Mouse (Mus musculus): Measurements from ENCODE around the gene Glp2r. TPM values are rescaled to one million over a fixed set of nuclear protein-coding genes. Genes with fewer than 3 reads are reported as not detected.

The Glp2r gene
- total RNA-seq, 1 experiment = not detected

DNA sequence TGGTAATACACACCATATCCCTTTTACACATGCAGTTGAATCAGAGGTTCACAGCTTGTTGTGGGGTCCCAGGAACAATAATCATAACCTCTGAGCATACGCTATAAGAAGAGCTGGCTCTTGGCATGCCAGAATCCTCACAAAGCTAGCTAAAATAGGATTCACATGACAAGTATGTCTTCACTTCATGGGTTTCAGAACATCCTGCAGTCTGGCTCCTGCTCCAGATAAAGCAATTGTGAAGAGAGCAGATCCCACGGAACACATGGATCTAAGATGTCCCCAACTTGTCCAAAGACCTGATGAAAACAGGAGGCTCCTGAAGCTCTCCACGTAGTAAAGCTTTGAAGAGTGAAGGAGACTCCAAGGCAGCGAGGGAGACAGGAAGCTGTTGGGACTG, 55.6 kb downstream of the Glp2r start:
- H3K4me1 ChIP-seq (ENCODE audit: control insufficient read depth in 2 of 2, insufficient read depth in 2 of 2, low read length in 2 of 2, poor library complexity in 1 of 2) = no peaks in the 10 kb centered on the region
- no peak overlapping the region for H3K27ac ChIP-seq (ENCODE audit: insufficient read depth, low read depth, low read length, poor library complexity, severe bottlenecking)
- H3K36me3 ChIP-seq (ENCODE audit: control insufficient read depth, insufficient read depth, low read length, poor library complexity, severe bottlenecking) = no peaks in the 10 kb centered on the region
- no peak for TF ChIP-seq ZC3H11A (IDR thresholded peaks at IDR 0.05; ENCODE audit: borderline replicate concordance, low read depth, low read length)
- TF ChIP-seq ZNF384 (IDR thresholded peaks at IDR 0.05; ENCODE audit: low read depth, low read length) = no peak
- no peak overlapping the region for H3K4me3 ChIP-seq (ENCODE audit: insufficient read depth in 1 of 2, low read depth in 1 of 2, low read length in 2 of 2, poor library complexity in 1 of 2, severe bottlenecking in 1 of 2)
- DNase-seq (ENCODE audit: low read depth, low spot score) = no peak
- no peak overlapping the region for H3K9ac ChIP-seq (ENCODE audit: insufficient read depth, low read depth, low read length, poor library complexity, severe bottlenecking)
- no peaks in the 10 kb centered on the region for H3K9me3 ChIP-seq (ENCODE audit: control insufficient read depth, insufficient read depth, low read depth, low read length)
- in situ Hi-C loops (cut with MboI; ENCODE audit: low sequenced_read_pairs in 2 of 2, unreplicated experiment in 2 of 2) = no loop called here

- Histone ChIP-seq H3K4me3 (ENCODE audit: insufficient read depth in 1 of 2, low read depth in 1 of 2, low read length in 2 of 2, poor library complexity in 1 of 2, severe bottlenecking in 1 of 2) (no peak overlapping the region), H3K36me3 (ENCODE audit: control insufficient read depth, insufficient read depth, low read length, poor library complexity, severe bottlenecking) (no peaks in the 10 kb centered on the region), H3K9me3 (ENCODE audit: control insufficient read depth, insufficient read depth, low read depth, low read length) (no peaks in the 10 kb centered on the region), H3K4me1 (ENCODE audit: control insufficient read depth in 2 of 2, insufficient read depth in 2 of 2, low read length in 2 of 2, poor library complexity in 1 of 2) (no peaks in the 10 kb centered on the region), H3K9ac (ENCODE audit: insufficient read depth, low read depth, low read length, poor library complexity, severe bottlenecking) (no peak overlapping the region), H3K27ac (ENCODE audit: insufficient read depth, low read depth, low read length, poor library complexity, severe bottlenecking) (no peak overlapping the region)
- DNase-seq (ENCODE audit: low read depth, low spot score) = no peak
- TF ChIP-seq ZNF384 (IDR thresholded peaks at IDR 0.05; ENCODE audit: low read depth, low read length) = no peak
- TF ChIP-seq MAFK (IDR thresholded peaks at IDR 0.05; ENCODE audit: insufficient read depth, low read depth, low read length) = no peak
- no peak for TF ChIP-seq HCFC1 (IDR thresholded peaks at IDR 0.05; ENCODE audit: borderline replicate concordance, insufficient read depth, low read length)
- TF ChIP-seq CHD2 (IDR thresholded peaks at IDR 0.05; ENCODE audit: low read depth, low read length) = no peak
- no peak for TF ChIP-seq ZC3H11A (IDR thresholded peaks at IDR 0.05; ENCODE audit: borderline replicate concordance, low read depth, low read length)
- in situ Hi-C loops (cut with MboI; ENCODE audit: low sequenced_read_pairs in 2 of 2, unreplicated experiment in 2 of 2) = no loop called here
These were observed 58.0 kb downstream of the Glp2r start for GRCm38 (mm10) chr11:67712976-67713375.

DNA sequence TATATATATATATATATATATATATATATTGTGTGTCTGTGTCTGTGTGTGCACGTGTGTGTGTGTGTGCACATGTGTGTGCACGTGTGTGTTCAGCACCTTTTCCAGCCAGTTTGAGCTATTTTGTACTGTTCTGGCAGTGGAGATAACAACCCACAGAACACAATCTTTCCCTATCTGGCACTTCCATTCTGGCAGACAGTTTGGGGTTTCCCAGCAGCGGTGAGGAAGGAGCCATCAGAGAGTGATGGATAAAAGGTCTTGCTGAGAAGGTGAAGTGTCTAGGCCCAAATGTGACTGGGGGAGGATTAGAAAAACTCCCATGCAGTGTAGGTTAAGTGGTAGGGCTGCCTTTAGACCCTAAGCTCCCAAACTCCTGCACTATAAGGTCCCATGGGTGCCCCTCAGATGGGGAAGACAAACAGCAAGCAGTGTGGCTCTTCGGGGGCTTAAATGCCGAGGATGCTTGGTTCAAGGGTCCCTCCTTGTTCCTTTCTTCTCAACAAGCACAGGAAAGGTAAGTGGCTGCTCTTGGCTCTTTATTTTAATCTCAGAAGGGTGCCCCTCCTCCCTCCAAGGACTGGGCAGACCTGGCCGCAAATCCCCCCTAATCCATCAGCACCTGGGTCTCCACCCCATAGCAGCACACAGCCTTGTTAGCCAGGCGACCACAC, 76.1 kb downstream of the Glp2r start, which contains the start of gene Rcvrn:
TSS of gene Rcvrn (plus strand) at position 624 of the 674 bp plus-strand sequence.
- TF ChIP-seq ZNF384 (IDR thresholded peaks at IDR 0.05; ENCODE audit: low read depth, low read length) = no peak
- Histone ChIP-seq H3K4me3 (ENCODE audit: insufficient read depth in 1 of 2, low read depth in 1 of 2, low read length in 2 of 2, poor library complexity in 1 of 2, severe bottlenecking in 1 of 2) (no peak within 1 kb of the TSS), H3K9ac (ENCODE audit: insufficient read depth, low read depth, low read length, poor library complexity, severe bottlenecking) (no peak within 1 kb of the TSS), H3K27ac (ENCODE audit: insufficient read depth, low read depth, low read length, poor library complexity, severe bottlenecking) (no peak within 1 kb of the TSS), H3K4me1 (ENCODE audit: control insufficient read depth in 2 of 2, insufficient read depth in 2 of 2, low read length in 2 of 2, poor library complexity in 1 of 2) (no peaks in the 10 kb centered on the region), H3K36me3 (ENCODE audit: control insufficient read depth, insufficient read depth, low read length, poor library complexity, severe bottlenecking) (no peaks in the 10 kb centered on the region), H3K9me3 (ENCODE audit: control insufficient read depth, insufficient read depth, low read depth, low read length) (no peaks in the 10 kb centered on the region)
- no peak for DNase-seq (ENCODE audit: low read depth, low spot score)
- in situ Hi-C loops (cut with MboI; ENCODE audit: low sequenced_read_pairs in 2 of 2, unreplicated experiment in 2 of 2) = no loop called here

GRCm38 (mm10) chr11:67686109-67686508, 84.8 kb downstream of the Glp2r start:
- no peak overlapping the region for H3K4me3 ChIP-seq (ENCODE audit: insufficient read depth in 1 of 2, low read depth in 1 of 2, low read length in 2 of 2, poor library complexity in 1 of 2, severe bottlenecking in 1 of 2)
- TF ChIP-seq ZNF384 (IDR thresholded peaks at IDR 0.05; ENCODE audit: low read depth, low read length) = no peak
- no peak for TF ChIP-seq MAFK (IDR thresholded peaks at IDR 0.05; ENCODE audit: insufficient read depth, low read depth, low read length)
- no peak for TF ChIP-seq ZC3H11A (IDR thresholded peaks at IDR 0.05; ENCODE audit: borderline replicate concordance, low read depth, low read length)
- no peak for TF ChIP-seq HCFC1 (IDR thresholded peaks at IDR 0.05; ENCODE audit: borderline replicate concordance, insufficient read depth, low read length)
- no peak for TF ChIP-seq CHD2 (IDR thresholded peaks at IDR 0.05; ENCODE audit: low read depth, low read length)
- no peak overlapping the region for H3K9ac ChIP-seq (ENCODE audit: insufficient read depth, low read depth, low read length, poor library complexity, severe bottlenecking)
- H3K9me3 ChIP-seq (ENCODE audit: control insufficient read depth, insufficient read depth, low read depth, low read length) = no peaks in the 10 kb centered on the region
- no peaks in the 10 kb centered on the region for H3K36me3 ChIP-seq (ENCODE audit: control insufficient read depth, insufficient read depth, low read length, poor library complexity, severe bottlenecking)
- no peak overlapping the region for H3K27ac ChIP-seq (ENCODE audit: insufficient read depth, low read depth, low read length, poor library complexity, severe bottlenecking)
- no peaks in the 10 kb centered on the region for H3K4me1 ChIP-seq (ENCODE audit: control insufficient read depth in 2 of 2, insufficient read depth in 2 of 2, low read length in 2 of 2, poor library complexity in 1 of 2)
- in situ Hi-C loops (cut with MboI; ENCODE audit: low sequenced_read_pairs in 2 of 2, unreplicated experiment in 2 of 2) = no loop called here
- DNase-seq (ENCODE audit: low read depth, low spot score) = no peak

GRCm38 (mm10) chr11:67681871-67682270, 89.1 kb downstream of the Glp2r start:
- TF ChIP-seq CHD2 (IDR thresholded peaks at IDR 0.05; ENCODE audit: low read depth, low read length) (no peak), ZNF384 (IDR thresholded peaks at IDR 0.05; ENCODE audit: low read depth, low read length) (no peak), ZC3H11A (IDR thresholded peaks at IDR 0.05; ENCODE audit: borderline replicate concordance, low read depth, low read length) (no peak), MAFK (IDR thresholded peaks at IDR 0.05; ENCODE audit: insufficient read depth, low read depth, low read length) (no peak), HCFC1 (IDR thresholded peaks at IDR 0.05; ENCODE audit: borderline replicate concordance, insufficient read depth, low read length) (no peak)
- Histone ChIP-seq H3K4me1 (ENCODE audit: control insufficient read depth in 2 of 2, insufficient read depth in 2 of 2, low read length in 2 of 2, poor library complexity in 1 of 2) (no peaks in the 10 kb centered on the region), H3K27ac (ENCODE audit: insufficient read depth, low read depth, low read length, poor library complexity, severe bottlenecking) (no peak overlapping the region; the same call in 1 of the 2 replicates), H3K9ac (ENCODE audit: insufficient read depth, low read depth, low read length, poor library complexity, severe bottlenecking) (no peak overlapping the region), H3K9me3 (ENCODE audit: control insufficient read depth, insufficient read depth, low read depth, low read length) (no peaks in the 10 kb centered on the region), H3K4me3 (ENCODE audit: insufficient read depth in 1 of 2, low read depth in 1 of 2, low read length in 2 of 2, poor library complexity in 1 of 2, severe bottlenecking in 1 of 2) (no peak overlapping the region), H3K36me3 (ENCODE audit: control insufficient read depth, insufficient read depth, low read length, poor library complexity, severe bottlenecking) (no peaks in the 10 kb centered on the region)
- no peak for DNase-seq (ENCODE audit: low read depth, low spot score)
- in situ Hi-C loops (cut with MboI; ENCODE audit: low sequenced_read_pairs in 2 of 2, unreplicated experiment in 2 of 2) = no loop called here

Data from ES-E14 (cell line).